Mouse (Mus musculus) kidney, embryonic 14.5 days (tissue): Measurements from ENCODE around the gene Tomt. TPM values are rescaled to one million over a fixed set of nuclear protein-coding genes. Genes with fewer than 3 reads are reported as not detected.

Source experiments
- ATAC-seq: fragments of 200-750 bp; cut with Nextera tagmentation; 2 replicates; pipeline ENCODE4 v1.8.0; 2017; ENCODE audit warnings: moderate number of reproducible peaks, mild to moderate bottlenecking, moderate TSS enrichment, moderate library complexity; ENCODE audit not compliant: low FRiP score, low TSS enrichment
- H3K27ac ChIP-seq: fragments of 300-500 bp; sonication (generic); 2 replicates; pipeline ENCODE4 v1.5.1; 2014; ENCODE audit warnings: low read depth, mild to moderate bottlenecking, low read length, moderate library complexity, mixed read lengths
- H3K27me3 ChIP-seq: fragments of 300-500 bp; sonication (generic); 2 replicates; pipeline ENCODE4 v1.6.1; 2014; ENCODE audit warnings: mild to moderate bottlenecking, low read length; ENCODE audit not compliant: control insufficient read depth, insufficient read depth
- H3K36me3 ChIP-seq: fragments of 300-500 bp; sonication (generic); 2 replicates; pipeline ENCODE4 v1.6.1; 2014; ENCODE audit warnings: low read length, mixed read lengths; ENCODE audit not compliant: control insufficient read depth, insufficient read depth
- H3K4me1 ChIP-seq: fragments of 300-500 bp; sonication (generic); 2 replicates; pipeline ENCODE4 v1.6.1; 2014; ENCODE audit warnings: low read length, mixed read lengths; ENCODE audit not compliant: control insufficient read depth, insufficient read depth
- H3K4me2 ChIP-seq: fragments of 300-500 bp; sonication (generic); replicated peaks from 2 replicates; pipeline ENCODE4 v1.6.1; 2014; ENCODE audit warnings: low read depth, mild to moderate bottlenecking, low read length
- H3K4me3 ChIP-seq: fragments of 300-500 bp; sonication (generic); 2 replicates; pipeline ENCODE4 v1.5.1; 2014; ENCODE audit warnings: mild to moderate bottlenecking, low read length
- H3K9ac ChIP-seq: fragments of 300-500 bp; sonication (generic); 2 replicates; pipeline ENCODE4 v1.6.1; 2014; ENCODE audit warnings: low read depth, mild to moderate bottlenecking, low read length, moderate library complexity
- H3K9me3 ChIP-seq: fragments of 300-500 bp; sonication (generic); 2 replicates; pipeline ENCODE4 v1.6.1; 2016; ENCODE audit warnings: low read length; ENCODE audit not compliant: control insufficient read depth
- WGBS: fragments of 180-500 bp; shearing (Covaris S2); extraction: QIAGEN DNeasy Blood & Tissue Kit; methylation state at CpG from one replicate; pipeline ENCODE4 v1.1.7; 2014; 5-methylcytosine and 5-hydroxymethylcytosine counted together
- microRNA-seq: library from miRNA; unstranded; fragments of <30 nt; microRNA quantifications from one replicate; pipeline ENCODE4, GENCODE M21; 2016
- polyA plus RNA-seq: library from polyadenylated mRNA; unstranded; fragments of >200 nt; fragmentation: Nextera tagmentation; extraction: Ambion mirVana; gene quantifications from 2 replicates; pipeline ENCODE4 v1.2.1, GENCODE M21; 2014

Tomt gene
- polyA plus RNA-seq, 1 experiment from 2014 or later, result 0.27 TPM

- no peak overlapping the region for H3K4me2 ChIP-seq
- H3K27ac ChIP-seq, result no peak overlapping the region
- no peak overlapping the region for H3K4me3 ChIP-seq
- H3K9me3 ChIP-seq, result no peaks in the 10 kb centered on the region
- no peaks in the 10 kb centered on the region for H3K4me1 ChIP-seq
- H3K36me3 ChIP-seq, result no peaks in the 10 kb centered on the region
- H3K9ac ChIP-seq, result no peak overlapping the region
- H3K27me3 ChIP-seq, result no peaks in the 10 kb centered on the region
- ATAC-seq, result no peak
These were observed 45.2 kb downstream of the Tomt start for GRCm38 (mm10) chr7:101860978-101861377.

GRCm38 (mm10) chr7:101858362-101858761 is 47.8 kb downstream of the Tomt start:
- ATAC-seq, result no peak
- WGBS, result 89% methylated on average over 9 of the region's 9 CpGs
- Histone ChIP-seq H3K4me3 (no peak overlapping the region), H3K36me3 (no peaks in the 10 kb centered on the region), H3K9me3 (no peaks in the 10 kb centered on the region), H3K4me2 (no peak overlapping the region), H3K27me3 (no peaks in the 10 kb centered on the region), H3K9ac (no peak overlapping the region), H3K27ac (no peak overlapping the region), H3K4me1 (no peaks in the 10 kb centered on the region)

- ATAC-seq, result no peak
These were observed 49.1 kb downstream of the Tomt start, which contains the start of gene Folr2 for GRCm38 (mm10) chr7:101857094-101857493. Folr2 (minus strand) TSS chr7:101857194.

GRCm38 (mm10) chr7:101853816-101854215 is 52.3 kb downstream of the Tomt start:
- H3K9ac ChIP-seq, result no peak overlapping the region
- no peaks in the 10 kb centered on the region for H3K27me3 ChIP-seq
- no peaks in the 10 kb centered on the region for H3K36me3 ChIP-seq
- H3K9me3 ChIP-seq, result no peaks in the 10 kb centered on the region
- H3K4me1 ChIP-seq, result no peaks in the 10 kb centered on the region
- no peak overlapping the region for H3K4me2 ChIP-seq
- no peak overlapping the region for H3K27ac ChIP-seq
- H3K4me3 ChIP-seq, result no peak overlapping the region
- no peak for ATAC-seq
- WGBS, result 86% methylated on average over 2 of the region's 2 CpGs

More at GRCm38 (mm10) chr7:101857094-101857493, 49.1 kb downstream of the Tomt start, which contains the start of gene Folr2:
- Histone ChIP-seq H3K36me3 (no peaks in the 10 kb centered on the region), H3K27me3 (no peaks in the 10 kb centered on the region), H3K4me3 (no peak within 1 kb of the TSS), H3K27ac (no peak within 1 kb of the TSS), H3K9ac (no peak within 1 kb of the TSS), H3K9me3 (no peaks in the 10 kb centered on the region), H3K4me1 (no peaks in the 10 kb centered on the region), H3K4me2 (no peak within 1 kb of the TSS)
- 88% methylated on average over 4 of the region's 4 CpGs for WGBS

GRCm38 (mm10) chr7:101852846-101853245 is 53.3 kb downstream of the Tomt start:
- Histone ChIP-seq H3K4me1 (no peaks in the 10 kb centered on the region), H3K4me2 (no peak overlapping the region), H3K36me3 (no peaks in the 10 kb centered on the region), H3K27me3 (no peaks in the 10 kb centered on the region), H3K9ac (no peak overlapping the region), H3K4me3 (no peak overlapping the region), H3K9me3 (no peaks in the 10 kb centered on the region), H3K27ac (no peak overlapping the region)
- WGBS, result 92% methylated on average over 6 of the region's 6 CpGs
- ATAC-seq, result no peak

- no peak overlapping the region for H3K9ac ChIP-seq
- no peaks in the 10 kb centered on the region for H3K36me3 ChIP-seq
- H3K9me3 ChIP-seq, result no peaks in the 10 kb centered on the region
- WGBS, result 75% methylated on average over 6 of the region's 6 CpGs
- H3K27me3 ChIP-seq, result no peaks in the 10 kb centered on the region
- no peak overlapping the region for H3K4me3 ChIP-seq
- no peak overlapping the region for H3K27ac ChIP-seq
- H3K4me1 ChIP-seq, result no peaks in the 10 kb centered on the region
- ATAC-seq, result no peak
- no peak overlapping the region for H3K4me2 ChIP-seq
These were observed 54.5 kb downstream of the Tomt start for GRCm38 (mm10) chr7:101851689-101852088.

Small RNA genes within 50 kb of the gene (microRNA-seq; reads per million reads assigned to microRNA genes)
- gene Gm22655, result not detected

Other genes with a start within 250 kb of the Tomt start
- 30.7 and 54.9 TPM in 2 replicates for gene Clpb, start 242.7 kb downstream of the Tomt start, polyA plus RNA-seq
- not detected in 2 replicates for gene Phox2a, start 88.0 kb downstream of the Tomt start, polyA plus RNA-seq
- 24.6 and 45.8 TPM in 2 replicates for gene Inppl1, start 68.1 kb downstream of the Tomt start, polyA plus RNA-seq
- gene Folr2, start 49.2 kb downstream of the Tomt start, polyA plus RNA-seq, result 1.6 and 1.9 TPM in 2 replicates
- 71.4 and 91.0 TPM in 2 replicates for gene Anapc15, start 42.6 kb downstream of the Tomt start, polyA plus RNA-seq
- gene Folr1, start 35.6 kb downstream of the Tomt start, polyA plus RNA-seq, result 27.3 and 30.4 TPM in 2 replicates
- gene Lamtor1, start 455 bp downstream of the Tomt start, polyA plus RNA-seq, result 135 and 152 TPM in 2 replicates
- 10.0 and 14.7 TPM in 2 replicates for gene Lrrc51, start 27.5 kb upstream of the Tomt start, polyA plus RNA-seq
- 69.6 and 110 TPM in 2 replicates for gene Numa1, start 27.8 kb upstream of the Tomt start, polyA plus RNA-seq
- 2.5 and 3.9 TPM in 2 replicates for gene Il18bp, start 112.3 kb upstream of the Tomt start, polyA plus RNA-seq
- 22.3 and 28.8 TPM in 2 replicates for gene Rnf121, start 159.1 kb upstream of the Tomt start, polyA plus RNA-seq
- 25.4 and 27.1 TPM in 2 replicates for gene Xndc1, start 159.2 kb upstream of the Tomt start, polyA plus RNA-seq
- 1.5 and 1.6 TPM in 2 replicates for gene Xntrpc, start 159.4 kb upstream of the Tomt start, polyA plus RNA-seq
- not detected in 2 replicates for gene Trpc2, start 176.8 kb upstream of the Tomt start, polyA plus RNA-seq
- gene Art1, start 195.4 kb upstream of the Tomt start, polyA plus RNA-seq, result 0.88 and 1.2 TPM in 2 replicates
- 1.8 and 2.1 TPM in 2 replicates for gene Art5, start 203.1 kb upstream of the Tomt start, polyA plus RNA-seq
- gene Chrna10, start 210.5 kb upstream of the Tomt start, polyA plus RNA-seq, result not detected in 2 replicates